Mouse (Mus musculus) left cerebral cortex, adult 6 months (tissue): ENCODE data around the gene Pih1h3b. TPM values are rescaled to one million over a fixed set of nuclear protein-coding genes. Genes with fewer than 3 reads are reported as not detected.

Experiments
- long read RNA-seq, 2 experiments: library from polyadenylated mRNA; unstranded; transcript quantifications; one replicate each; pipeline ENCODE4 v2.0.0; 2019 to 2020
- polyA plus RNA-seq: library from polyadenylated mRNA; unstranded; fragments of <200 nt; fragmentation: Nextera tagmentation; gene quantifications from 2 replicates; pipeline ENCODE4 v1.2.3, GENCODE M21; 2021

Gene Pih1h3b
- polyA plus RNA-seq, result not detected in 2 replicates
- long read RNA-seq, experiment 1, result 0 reads
- long read RNA-seq, experiment 2, result 0 reads

DNA sequence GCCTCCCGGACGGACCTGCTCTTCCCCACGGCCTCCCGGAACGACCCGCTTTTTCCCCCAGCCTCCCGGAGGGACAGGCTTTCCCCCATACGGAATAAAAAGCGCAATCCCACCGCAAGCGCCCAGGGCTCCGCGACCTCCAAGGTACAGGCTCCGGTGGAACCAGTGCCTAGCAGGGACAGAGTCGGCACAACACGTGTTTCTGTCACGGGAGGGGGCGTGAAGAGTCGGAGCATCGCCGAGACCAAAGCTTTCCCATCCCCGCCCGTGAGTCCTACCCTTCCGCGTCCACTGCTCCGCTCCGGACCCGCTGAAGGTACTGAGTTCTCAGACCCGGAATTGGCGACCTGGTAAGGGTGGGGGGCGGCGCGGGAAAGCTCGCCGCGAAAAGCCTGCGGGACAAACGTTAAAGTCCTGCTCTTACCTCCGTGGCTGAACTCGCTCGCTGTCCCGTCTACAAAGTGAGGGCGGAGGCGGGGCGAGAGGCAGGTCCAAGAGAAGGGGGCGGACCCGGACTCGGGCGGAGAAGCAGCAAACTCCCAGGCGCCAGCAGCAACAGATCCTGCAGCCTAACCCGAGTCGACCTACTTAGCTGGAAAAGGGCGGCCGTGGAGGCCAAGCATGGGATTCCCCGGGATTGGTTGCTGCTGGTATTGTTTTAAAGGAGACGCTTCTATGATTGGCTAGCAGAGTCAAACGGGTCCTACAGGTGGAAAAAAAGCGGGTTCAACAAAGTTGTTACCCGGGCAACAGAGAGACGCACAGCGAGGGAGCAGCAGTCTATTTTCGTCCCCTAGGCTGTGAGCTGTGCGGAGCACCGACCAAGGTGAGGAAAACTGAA is at the start of gene Pih1h3b, which contains the start of gene Nup62cl:
Gene Pih1h3b, plus strand, starts transcription at position 745 of the 841 bp plus-strand sequence.
Gene Nup62cl, minus strand, starts transcription at position 578 of the 841 bp plus-strand sequence.

Other genes starting within 250 kb of the Pih1h3b start
- 0.83 and 0.88 TPM in 2 replicates for gene Morc4, start 191.2 kb upstream of the Pih1h3b start, polyA plus RNA-seq
- 1.5 and 2.2 TPM in 2 replicates for gene Rbm41, start 64.3 kb upstream of the Pih1h3b start, polyA plus RNA-seq
- gene Nup62cl, start 167 bp upstream of the Pih1h3b start, polyA plus RNA-seq, result 0.23 and 0.39 TPM in 2 replicates